Mouse (Mus musculus) kidney, postnatal 36 days (tissue): ENCODE measurements around the gene Ak4.
"Not testable (repeated sequence)": the region's sequence is repeated elsewhere in the genome, so short reads cannot be mapped to it uniquely, and the experiment has no call there.

Experiments used
- DNase-seq, 2 experiments: peaks; one replicate each; pipeline ENCODE4 v3.0.0; 2021 to 2022; ENCODE audit warnings: mixed read lengths in 2 of 2

Gene Ak4

GRCm38 (mm10) chr4:101419151-101419910 is at the start of gene Ak4:
TSS of gene Ak4 (plus strand) at chr4:101419277.
- DNase-seq, result peak; percentile 84 to 87

- DNase-seq, result peak; percentile 76 to 83
Observed at GRCm38 (mm10) chr4:101369738-101370275, 49.3 kb upstream of the Ak4 start.

GRCm38 (mm10) chr4:101372283-101372682 is 46.8 kb upstream of the Ak4 start:
- no peak for DNase-seq

GRCm38 (mm10) chr4:101372751-101373150 is 46.3 kb upstream of the Ak4 start:
- no peak for DNase-seq

- DNase-seq, result no peak
Observed at GRCm38 (mm10) chr4:101374104-101374503, 45.0 kb upstream of the Ak4 start.

GRCm38 (mm10) chr4:101376835-101377234 is 42.2 kb upstream of the Ak4 start:
- DNase-seq, result no peak

- no peak for DNase-seq
Observed at GRCm38 (mm10) chr4:101378241-101378640, 40.8 kb upstream of the Ak4 start.

- DNase-seq, result no peak
Observed at GRCm38 (mm10) chr4:101378778-101379177, 40.3 kb upstream of the Ak4 start.

GRCm38 (mm10) chr4:101385002-101385401 is 34.1 kb upstream of the Ak4 start:
- DNase-seq, result peak in 1 of 2 experiments; percentile 56

GRCm38 (mm10) chr4:101388246-101388645 is 30.8 kb upstream of the Ak4 start:
- DNase-seq, result no peak

- not testable (repeated sequence) for DNase-seq
Observed at GRCm38 (mm10) chr4:101388656-101389055, 30.4 kb upstream of the Ak4 start.

GRCm38 (mm10) chr4:101392229-101392628 is 26.8 kb upstream of the Ak4 start:
- peak; percentile 40 to 82 for DNase-seq

- no peak for DNase-seq
Observed at GRCm38 (mm10) chr4:101393292-101393711, 25.8 kb upstream of the Ak4 start.

GRCm38 (mm10) chr4:101395021-101395533 is 24.0 kb upstream of the Ak4 start:
- DNase-seq, result no peak

- DNase-seq, result no peak
Observed at GRCm38 (mm10) chr4:101400025-101400594, 19.0 kb upstream of the Ak4 start.

- DNase-seq, result no peak
Observed at GRCm38 (mm10) chr4:101401945-101402344, 17.1 kb upstream of the Ak4 start.

GRCm38 (mm10) chr4:101404863-101405262 is 14.2 kb upstream of the Ak4 start:
- no peak for DNase-seq

- no peak for DNase-seq
Observed at GRCm38 (mm10) chr4:101406411-101407196, 12.5 kb upstream of the Ak4 start.

- no peak for DNase-seq
Observed at GRCm38 (mm10) chr4:101416966-101417365, 2.1 kb upstream of the Ak4 start.

- no peak for DNase-seq
Observed at GRCm38 (mm10) chr4:101419911-101420880, 1.1 kb downstream of the Ak4 start.

- DNase-seq, result no peak
Observed at GRCm38 (mm10) chr4:101422996-101423395, 3.9 kb downstream of the Ak4 start.

- DNase-seq, result no peak
Observed at GRCm38 (mm10) chr4:101423571-101423970, 4.5 kb downstream of the Ak4 start.
